Mouse (Mus musculus) lung, postnatal 25 days (tissue): ENCODE measurements around the gene Cd2ap.

Experiments
- DNase-seq: peaks from one replicate; pipeline ENCODE4 v3.0.0; 2022; ENCODE audit warnings: low spot score

The Cd2ap gene

DNA sequence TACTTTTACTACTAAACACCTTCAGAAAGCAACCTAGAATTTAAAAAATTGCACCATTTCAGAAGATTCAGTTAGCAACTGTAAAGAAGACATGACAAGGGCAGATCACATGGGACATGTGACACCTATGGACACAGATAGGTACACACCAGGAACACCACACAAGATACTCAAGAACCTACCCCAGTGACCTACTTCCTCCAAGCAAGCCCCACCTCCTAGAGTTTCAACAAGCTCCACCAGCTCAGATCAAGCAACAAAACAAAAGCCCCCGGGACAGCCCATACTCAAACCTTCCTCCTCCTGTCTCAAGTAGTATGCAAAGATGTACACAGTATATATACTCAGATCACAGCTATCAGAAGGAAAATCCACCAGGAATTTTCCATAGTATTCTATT, 16.1 kb downstream of the Cd2ap start:
- DNase-seq, result peak; percentile 14

DNA sequence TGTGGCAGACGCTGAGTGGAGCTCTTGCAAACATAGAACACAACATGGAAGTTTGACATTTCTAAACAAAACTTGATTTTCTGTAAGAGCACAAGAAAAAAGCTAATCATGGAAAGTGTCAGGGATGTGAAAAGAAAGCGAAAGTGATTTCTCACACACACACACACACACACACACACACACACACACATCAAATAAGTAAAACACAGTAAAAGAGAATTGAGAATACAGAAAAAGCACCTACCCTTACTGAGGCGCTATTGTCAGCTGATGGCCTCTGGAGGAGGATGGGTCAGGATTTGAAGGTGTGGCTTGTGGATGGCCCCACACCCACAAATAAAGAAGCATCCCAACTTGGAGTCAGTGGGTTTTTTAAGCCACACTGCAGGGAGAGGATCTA, 19.0 kb downstream of the Cd2ap start:
- no peak for DNase-seq

DNA sequence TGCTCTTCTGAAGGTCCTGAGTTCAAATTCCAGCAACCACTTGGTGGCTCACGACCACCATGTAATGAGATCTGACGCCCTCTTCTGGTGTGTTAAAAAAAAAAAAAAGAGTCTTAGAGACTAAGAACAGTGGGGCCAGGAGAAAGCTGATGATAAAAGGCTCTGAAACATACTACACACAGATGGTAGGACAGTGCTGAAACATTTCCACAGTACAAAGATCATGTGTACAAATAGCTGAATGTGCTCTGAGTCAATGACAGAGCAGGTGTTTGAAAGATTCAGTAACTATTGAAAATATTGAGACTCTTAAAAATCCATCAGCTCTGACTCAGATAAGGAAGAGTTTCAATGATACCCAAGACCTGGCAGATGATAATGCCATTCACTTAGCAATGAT, 29.4 kb downstream of the Cd2ap start:
- DNase-seq, result no peak

DNA sequence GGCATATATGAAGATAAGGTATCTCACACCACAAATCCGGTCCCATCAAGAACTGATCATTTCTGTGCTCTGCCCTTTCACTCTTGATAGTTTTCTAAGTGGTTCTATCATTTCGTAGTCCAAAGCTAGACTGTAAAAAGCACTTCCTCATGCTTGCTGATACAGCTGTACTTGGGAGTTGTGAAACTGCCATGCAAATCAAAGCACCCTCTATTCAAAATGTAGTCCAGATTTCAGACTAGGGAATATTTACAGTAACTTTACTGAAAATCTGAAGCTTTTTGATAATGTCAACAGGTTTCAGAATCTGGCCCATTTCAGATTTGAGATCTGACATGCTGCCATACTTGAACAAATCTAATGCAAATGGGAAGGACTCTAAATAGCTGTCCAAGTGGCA, 39.3 kb downstream of the Cd2ap start:
- no peak for DNase-seq

DNA sequence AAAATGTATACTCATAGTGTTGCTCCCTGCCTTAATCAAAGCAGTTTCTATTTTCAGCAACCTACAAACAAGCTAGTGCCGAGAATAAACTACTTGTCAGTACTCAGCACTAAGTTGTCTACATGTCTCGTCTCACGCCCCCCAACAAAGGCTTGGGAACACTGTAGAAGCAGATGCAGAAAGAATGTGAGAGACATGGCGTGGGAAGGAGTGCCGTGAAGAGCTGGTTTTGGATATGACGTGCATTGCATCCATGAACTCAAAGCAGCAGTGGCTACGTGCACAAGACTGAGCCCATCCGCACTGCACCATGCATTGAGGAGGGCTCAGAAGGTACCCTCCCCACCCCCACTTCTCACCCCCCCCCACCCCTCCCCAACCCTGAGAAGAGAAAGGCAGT, 53.7 kb downstream of the Cd2ap start:
- no peak for DNase-seq

DNA sequence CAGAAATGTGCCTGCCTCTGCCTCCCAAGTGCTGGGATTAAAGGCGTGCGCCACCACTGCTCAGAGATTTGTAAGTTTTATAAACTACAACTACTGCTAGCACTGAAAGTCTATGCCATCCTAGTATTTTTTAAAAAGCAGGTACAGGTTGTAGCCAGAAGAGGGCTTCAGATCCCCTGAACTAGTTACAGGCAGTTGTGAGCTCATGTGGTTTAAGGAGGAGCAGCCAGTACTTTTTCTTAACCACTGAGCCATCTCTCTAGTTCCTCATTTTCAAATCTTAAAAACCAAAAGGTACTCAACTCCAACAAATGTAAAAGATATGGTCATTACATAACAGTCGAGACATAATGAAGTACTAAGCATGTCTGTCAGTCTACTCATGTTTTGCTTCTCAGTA, 61.1 kb downstream of the Cd2ap start:
- DNase-seq, result peak; percentile 7

DNA sequence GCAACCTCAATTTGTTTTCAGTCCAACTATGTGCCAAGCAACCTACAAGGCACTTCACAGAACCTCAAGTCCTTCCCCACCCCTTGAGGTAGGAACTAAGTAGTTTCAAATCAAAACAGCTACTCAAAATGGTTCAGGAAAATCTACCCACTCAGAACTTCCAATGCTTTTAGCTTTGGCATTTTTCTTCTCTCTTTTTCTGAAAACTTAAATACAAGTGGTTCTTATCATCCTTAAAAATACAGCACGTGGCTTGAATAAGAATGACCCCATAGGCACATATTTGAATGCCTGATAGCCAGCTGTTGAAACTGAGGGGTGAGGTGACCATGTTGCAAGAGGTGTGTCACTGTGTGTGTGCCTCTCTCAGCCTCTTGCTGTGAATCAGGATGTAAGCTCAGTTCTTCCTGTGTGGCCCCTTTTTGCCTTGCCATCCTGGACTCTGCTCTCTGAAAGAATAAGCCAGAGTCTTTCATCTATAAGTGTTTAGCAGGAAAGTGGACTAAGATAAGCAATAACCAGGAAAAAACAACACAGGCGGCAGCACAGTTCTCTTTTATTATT, 84.0 kb downstream of the Cd2ap start:
- DNase-seq, result no peak

DNA sequence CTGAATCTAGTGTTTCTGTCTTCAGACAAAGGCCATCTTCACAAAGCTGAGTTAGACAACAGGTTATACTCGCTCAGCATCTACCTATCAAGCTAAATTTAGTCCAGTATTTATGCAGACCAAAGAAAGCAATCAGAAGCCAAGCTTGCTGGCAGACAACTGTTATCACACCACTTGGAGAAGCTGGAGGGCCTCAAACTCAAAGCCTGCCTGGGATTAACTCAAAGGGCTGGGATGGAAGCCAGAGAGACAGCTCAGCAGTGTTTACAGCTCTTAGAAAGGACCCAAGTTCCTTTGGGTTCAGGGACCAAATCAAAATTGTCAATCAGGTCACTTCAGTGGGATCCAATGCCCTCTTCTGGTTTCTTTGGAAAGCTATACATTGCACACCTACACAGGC, 85.7 kb downstream of the Cd2ap start:
- no peak for DNase-seq

DNA sequence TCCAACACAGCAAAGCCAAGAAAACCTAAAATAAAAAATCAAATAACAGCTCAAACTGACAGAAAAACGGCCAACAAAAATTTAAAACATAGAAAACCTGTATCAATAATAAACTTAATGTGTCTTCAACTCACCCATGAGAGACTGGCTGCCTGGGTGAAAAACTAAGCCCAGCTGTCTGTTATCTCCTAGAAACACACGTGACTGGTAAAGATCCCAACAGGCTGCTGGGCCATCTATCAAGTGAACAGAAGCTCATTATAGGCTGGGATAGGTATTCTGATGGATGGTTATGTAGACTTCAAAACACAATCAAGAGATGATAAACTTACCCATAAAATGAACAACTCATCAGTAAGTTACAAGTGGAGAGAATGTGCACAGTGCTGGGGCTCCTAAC, 86.7 kb downstream of the Cd2ap start:
- no peak for DNase-seq

DNA sequence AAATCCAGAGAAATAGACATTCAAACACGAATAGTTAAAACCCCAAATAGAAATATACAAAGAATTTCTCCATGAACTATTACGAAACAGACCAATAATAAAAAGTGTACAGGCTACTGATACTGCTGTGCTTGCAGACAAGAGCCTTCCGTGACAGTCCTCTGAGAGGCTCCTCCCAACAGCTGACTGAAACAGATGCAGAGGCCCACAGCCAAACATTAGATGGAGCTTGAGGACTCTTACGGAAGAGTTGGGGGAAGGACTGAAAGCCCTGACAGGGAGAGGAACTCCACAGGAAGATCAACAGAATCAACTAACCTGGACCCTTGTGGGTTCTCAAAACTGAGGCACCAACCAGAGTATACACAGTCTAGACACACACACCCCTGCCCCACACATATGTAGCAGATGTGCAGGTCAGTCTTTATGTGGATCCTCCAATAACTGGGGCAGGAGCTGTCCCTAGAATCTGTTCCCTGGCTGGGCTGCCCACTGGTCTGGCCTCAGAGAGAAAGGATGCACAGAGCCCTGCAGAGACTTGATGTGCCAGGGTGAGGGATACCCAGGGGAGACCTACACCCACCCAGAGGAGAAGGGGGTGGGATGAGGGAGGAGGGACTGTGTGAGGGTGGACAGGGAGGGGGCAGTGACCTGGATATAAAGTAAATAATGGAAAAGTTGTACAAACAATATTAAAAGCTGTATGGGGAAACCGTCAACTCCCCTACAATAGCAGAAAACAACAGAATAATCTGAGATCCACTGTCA, 87.6 kb downstream of the Cd2ap start:
- no peak for DNase-seq

DNA sequence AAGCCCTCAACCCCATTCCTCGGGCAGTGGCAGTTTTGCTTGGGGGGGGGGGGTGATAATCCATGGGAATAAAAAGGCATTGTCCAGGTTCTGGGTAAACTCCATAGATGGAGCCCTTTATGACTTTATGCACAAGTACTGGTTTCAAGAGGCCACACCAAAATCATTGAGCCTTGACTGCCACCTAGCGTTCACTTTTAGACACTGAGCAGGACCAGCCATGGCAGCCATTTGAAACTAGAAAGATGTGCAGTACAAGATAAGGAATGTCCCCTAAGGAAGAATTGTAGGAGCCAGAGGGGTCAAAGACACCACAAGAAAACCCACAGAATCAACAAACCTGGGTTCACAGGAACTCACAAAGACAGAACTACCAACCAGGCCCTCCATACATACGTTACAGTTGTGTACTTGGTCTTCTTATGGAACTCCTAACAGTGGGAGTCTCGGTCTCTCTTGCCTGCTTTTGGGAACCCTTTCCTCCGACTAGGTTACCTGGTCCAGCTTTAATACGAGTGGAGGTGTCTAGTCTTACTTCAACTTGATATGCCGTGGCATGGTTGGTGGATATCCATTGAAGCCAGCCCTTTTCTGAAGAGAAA, 94.2 kb downstream of the Cd2ap start:
- DNase-seq, result peak; percentile 76

DNA sequence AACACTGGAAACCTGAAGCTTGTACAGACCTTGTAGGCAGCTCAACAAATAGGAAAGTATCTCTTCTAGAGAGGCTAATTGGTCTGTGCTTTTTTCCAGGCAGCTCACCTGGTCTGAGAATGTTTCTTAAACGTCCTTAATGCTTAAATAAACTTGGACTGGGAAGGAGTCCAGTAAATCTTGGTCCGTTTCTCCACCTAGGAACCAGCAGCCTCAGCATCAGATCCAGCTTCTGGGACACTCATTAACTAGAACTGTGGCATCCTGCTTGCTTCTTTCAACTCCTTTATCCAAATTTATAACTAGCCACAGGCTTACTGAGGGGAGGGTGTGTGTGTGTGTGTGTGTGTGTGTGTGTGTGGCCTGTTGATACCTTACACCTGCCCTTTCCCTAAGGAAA, 122.7 kb downstream of the Cd2ap start:
- DNase-seq, result peak; percentile 23

DNA sequence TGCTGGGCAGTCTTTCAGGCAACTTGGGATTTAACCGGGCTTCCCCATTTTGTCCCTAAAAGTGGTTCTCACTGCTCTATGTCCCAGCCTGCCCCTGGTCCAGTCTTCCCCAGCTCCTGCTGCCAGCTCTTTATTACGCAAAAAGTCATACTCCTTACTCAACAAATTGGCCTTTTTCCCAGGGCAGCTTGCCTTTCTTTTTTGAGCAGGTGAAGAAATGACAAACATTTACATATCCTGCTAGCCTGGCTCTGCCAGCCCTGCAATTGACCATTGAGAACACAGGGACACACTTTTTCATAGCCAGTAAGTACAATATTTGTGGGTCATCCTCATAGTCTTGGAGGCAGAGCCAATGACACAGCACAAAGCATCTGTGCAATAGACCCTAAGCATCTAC, 124.3 kb downstream of the Cd2ap start:
- peak; percentile 88 for DNase-seq

DNA sequence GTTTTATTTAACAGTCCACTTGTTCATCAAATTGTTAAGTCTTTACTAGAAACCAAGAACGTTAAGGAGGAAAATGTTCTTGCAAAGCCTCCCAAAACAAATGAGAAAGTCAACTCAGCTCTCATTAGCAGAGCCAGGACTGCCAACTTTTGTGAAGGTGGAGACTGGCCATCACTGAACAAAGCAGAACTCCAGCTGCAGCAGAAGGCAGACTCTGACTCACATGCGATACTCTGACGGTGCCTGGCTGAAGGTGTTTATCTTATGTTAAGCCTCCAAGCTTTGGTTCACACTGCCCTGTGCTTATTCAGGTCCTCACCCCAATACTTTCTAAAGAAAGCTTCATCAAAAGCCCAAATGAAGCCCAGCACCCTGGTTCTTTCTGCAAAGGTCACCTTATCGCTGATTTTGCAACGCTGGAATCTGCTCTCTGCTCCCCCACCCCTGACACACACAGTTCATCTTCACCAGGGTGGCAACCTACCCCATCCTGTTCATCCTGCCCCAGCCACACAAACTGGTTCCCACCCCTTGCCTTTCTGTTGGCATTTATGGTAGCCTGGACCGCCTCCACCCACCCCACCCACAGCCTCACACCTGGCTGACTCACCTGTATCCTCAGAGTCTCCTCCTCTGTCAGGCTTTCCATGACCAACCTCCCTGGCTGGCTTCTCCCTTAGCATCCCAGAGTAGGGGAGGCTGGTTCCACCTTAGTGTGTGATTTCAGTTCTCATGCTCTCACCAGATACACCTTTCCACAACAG, 130.6 kb downstream of the Cd2ap start:
- DNase-seq, result no peak
